Mouse (Mus musculus): ENCODE data around the gene Mtmr14. TPM values are rescaled to one million over a fixed set of nuclear protein-coding genes. Genes with fewer than 3 reads are reported as not detected.
A peak's percentile ranks its signal among the peaks of the same experiment; 100 is the strongest.

The Mtmr14 gene
- total RNA-seq, 2 experiments from 2014 or later: 18.2 to 18.4 TPM

GRCm38 (mm10) chr6:113272365-113272764, 34.7 kb downstream of the Mtmr14 start:
- DNase-seq (ENCODE audit: low spot score in 2 of 2): no peak

GRCm38 (mm10) chr6:113276846-113277245, 39.2 kb downstream of the Mtmr14 start:
- DNase-seq (ENCODE audit: low spot score in 2 of 2): no peak

GRCm38 (mm10) chr6:113281676-113282075, 44.0 kb downstream of the Mtmr14 start:
- no peak for DNase-seq (ENCODE audit: low spot score in 2 of 2)

GRCm38 (mm10) chr6:113282101-113282802, 44.6 kb downstream of the Mtmr14 start, which contains the start of gene Cpne9:
Cpne9 (plus strand) TSS chr6:113282307.
- DNase-seq (ENCODE audit: low spot score in 2 of 2): no peak

GRCm38 (mm10) chr6:113282969-113283368, 45.3 kb downstream of the Mtmr14 start:
- DNase-seq (ENCODE audit: low spot score in 2 of 2): no peak

- DNase-seq (ENCODE audit: low spot score in 2 of 2): no peak
Observed at GRCm38 (mm10) chr6:113283500-113283899, 45.9 kb downstream of the Mtmr14 start.

- no peak for DNase-seq (ENCODE audit: low spot score in 2 of 2)
Observed at GRCm38 (mm10) chr6:113284931-113285330, 47.3 kb downstream of the Mtmr14 start.

- no peak for DNase-seq (ENCODE audit: low spot score in 2 of 2)
Observed at GRCm38 (mm10) chr6:113286316-113286715, 48.7 kb downstream of the Mtmr14 start.

GRCm38 (mm10) chr6:113287236-113287635, 49.6 kb downstream of the Mtmr14 start:
- DNase-seq (ENCODE audit: low spot score in 2 of 2): no peak

- DNase-seq (ENCODE audit: low spot score in 2 of 2): no peak
Observed at GRCm38 (mm10) chr6:113289346-113289745, 51.7 kb downstream of the Mtmr14 start.

GRCm38 (mm10) chr6:113290346-113290745, 52.7 kb downstream of the Mtmr14 start:
- DNase-seq (ENCODE audit: low spot score in 2 of 2): no peak

- no peak for DNase-seq (ENCODE audit: low spot score in 2 of 2)
Observed at GRCm38 (mm10) chr6:113292938-113293337, 55.3 kb downstream of the Mtmr14 start.

GRCm38 (mm10) chr6:113296046-113296445, 58.4 kb downstream of the Mtmr14 start:
- DNase-seq (ENCODE audit: low spot score in 2 of 2): no peak

- DNase-seq (ENCODE audit: low spot score in 2 of 2): no peak
Observed at GRCm38 (mm10) chr6:113296639-113297038, 59.0 kb downstream of the Mtmr14 start.

- no peak for DNase-seq (ENCODE audit: low spot score in 2 of 2)
Observed at GRCm38 (mm10) chr6:113301350-113301749, 63.7 kb downstream of the Mtmr14 start.

GRCm38 (mm10) chr6:113302258-113302657, 64.6 kb downstream of the Mtmr14 start:
- no peak for DNase-seq (ENCODE audit: low spot score in 2 of 2)

GRCm38 (mm10) chr6:113306322-113306985, 68.8 kb downstream of the Mtmr14 start:
- DNase-seq (ENCODE audit: low spot score in 2 of 2): peak; percentile 97 to 98

- no peak for DNase-seq (ENCODE audit: low spot score in 2 of 2)
Observed at GRCm38 (mm10) chr6:113306986-113307349, 69.3 kb downstream of the Mtmr14 start, which contains the start of gene Brpf1. Brpf1 (plus strand) TSS chr6:113307137.

GRCm38 (mm10) chr6:113307481-113308121, 70.0 kb downstream of the Mtmr14 start:
- DNase-seq (ENCODE audit: low spot score in 2 of 2): peak in 1 of 2 experiments; percentile 47

GRCm38 (mm10) chr6:113308141-113308540, 70.5 kb downstream of the Mtmr14 start:
- DNase-seq (ENCODE audit: low spot score in 2 of 2): peak in 1 of 2 experiments; percentile 24

- no peak for DNase-seq (ENCODE audit: low spot score in 2 of 2)
Observed at GRCm38 (mm10) chr6:113315972-113316371, 78.3 kb downstream of the Mtmr14 start.

Data from adrenal gland, adult 18-20 months (tissue).